Mouse (Mus musculus) small intestine, adult 2 months (tissue): ENCODE data around the gene Pip4k2a.

Source experiments
- CTCF ChIP-seq: fragments of 200-500 bp; IDR thresholded peaks from 2 replicates; pipeline ENCODE4 v1.5.1; 2012; ENCODE audit warnings: low read depth, mild to moderate bottlenecking, control low read depth, inconsistent platforms, low read length, moderate library complexity, mixed read lengths; ENCODE audit not compliant: insufficient replicate concordance, insufficient read length; ENCODE audit errors: extremely low read depth
- POLR2A ChIP-seq: fragments of 200-500 bp; IDR thresholded peaks from 2 replicates; pipeline ENCODE4 v1.6.1; 2012; ENCODE audit warnings: low read depth, mild to moderate bottlenecking, control low read depth, inconsistent platforms, low read length, moderate library complexity

- no peak for TF ChIP-seq POLR2A
- TF ChIP-seq CTCF = no peak
Observed at GRCm38 (mm10) chr2:18985506-18985905, 12.4 kb downstream of the Pip4k2a start.
